Mouse (Mus musculus): ENCODE results near the gene Cfap157.

GRCm38 (mm10) chr2:32744272-32744982 is 39.8 kb downstream of the Cfap157 start:
- TF ChIP-seq POLR2A (IDR thresholded peaks at IDR 0.05; ENCODE audit: borderline replicate concordance, low read depth, low read length) (no peak), CTCF (IDR thresholded peaks at IDR 0.05; ENCODE audit: low read depth, low read length) (no peak)

Data from bone marrow macrophage, adult 2 months (primary cell).